Mouse (Mus musculus) CH12.LX (cell line): ENCODE measurements around the gene Dpp3. TPM values are rescaled to one million over a fixed set of nuclear protein-coding genes. Genes with fewer than 3 reads are reported as not detected.

Experiments
- DNase-seq: peaks from one replicate; pipeline ENCODE4 v3.0.0-alpha.2; 2013; ENCODE audit errors: extremely low read depth
- H3K27ac ChIP-seq: 2 replicates; pipeline ENCODE4 v1.5.1; 2012; ENCODE audit warnings: low read depth, mild to moderate bottlenecking, control low read depth, moderate library complexity; ENCODE audit not compliant: insufficient read depth
- H3K27me3 ChIP-seq: replicated peaks from 2 replicates; pipeline ENCODE3; 2012; ENCODE audit warnings: inconsistent platforms
- H3K36me3 ChIP-seq, 2 experiments: replicated peaks in 1 of 2; 2 replicates each; pipeline versions ENCODE3 to v1.6.1; 2012; ENCODE audit warnings: inconsistent platforms in 1 of 2, low read length in 1 of 2, mild to moderate bottlenecking in 1 of 2, mixed read lengths in 1 of 2, moderate library complexity in 1 of 2; ENCODE audit not compliant: control insufficient read depth in 1 of 2, insufficient read depth in 1 of 2
- H3K4me1 ChIP-seq, 2 experiments: 2 replicates each; pipeline ENCODE4 v1.6.1; 2012; ENCODE audit warnings: inconsistent platforms in 1 of 2, moderate library complexity in 1 of 2; ENCODE audit not compliant: insufficient read depth in 2 of 2, control insufficient read depth in 1 of 2
- H3K4me2 ChIP-seq: 2 replicates; pipeline ENCODE4 v1.6.1; 2012; ENCODE audit warnings: low read depth, mild to moderate bottlenecking, control low read depth; ENCODE audit not compliant: poor library complexity, insufficient read depth, severe bottlenecking
- H3K4me3 ChIP-seq, 3 experiments: fragments of 150-350 bp in 1 of 3; sonication (generic) in 1 of 3; replicated peaks in 1 of 3; 2 replicates each; pipeline versions ENCODE3 to v1.5.1; 2011 to 2012; ENCODE audit warnings: low read depth in 2 of 3, low read length in 2 of 3, mild to moderate bottlenecking in 2 of 3, moderate library complexity in 2 of 3, control low read depth in 1 of 3, improper control_type of control experiment in 1 of 3, inconsistent platforms in 1 of 3, mixed read lengths in 1 of 3; ENCODE audit not compliant: poor library complexity in 1 of 3
- H3K79me2 ChIP-seq: replicated peaks from 2 replicates; pipeline ENCODE4 v1.6.1; 2012; ENCODE audit warnings: mild to moderate bottlenecking, moderate library complexity; ENCODE audit not compliant: control insufficient read depth, poor library complexity, insufficient read depth, severe bottlenecking; ENCODE audit errors: extremely low read depth
- H3K9ac ChIP-seq: 2 replicates; pipeline ENCODE4 v1.6.1; 2012; ENCODE audit warnings: low read depth, mild to moderate bottlenecking, control low read depth, moderate library complexity; ENCODE audit not compliant: insufficient read depth
- H3K9me3 ChIP-seq: replicated peaks from 2 replicates; pipeline ENCODE3; 2012; ENCODE audit warnings: low read length, inconsistent platforms, mixed read lengths
- BHLHE40 ChIP-seq: IDR thresholded peaks from 2 replicates; pipeline ENCODE4 v1.6.1; 2011; ENCODE audit warnings: mild to moderate bottlenecking, low read depth, low read length, improper control_type of control experiment
- CHD2 ChIP-seq: IDR thresholded peaks from 2 replicates; pipeline ENCODE4 v1.6.1; 2011; ENCODE audit warnings: low read length, improper control_type of control experiment
- CTCF ChIP-seq, 2 experiments: IDR thresholded peaks in 1 of 2; conservative IDR thresholded peaks in 1 of 2; 2 replicates each; pipeline ENCODE4 v1.5.1; 2011 to 2012; ENCODE audit warnings: low read depth in 2 of 2, low read length in 2 of 2, improper control_type of control experiment in 1 of 2, inconsistent platforms in 1 of 2, mild to moderate bottlenecking in 1 of 2, moderate library complexity in 1 of 2
- E2F4 ChIP-seq: IDR thresholded peaks from 2 replicates; pipeline ENCODE4 v1.6.1; 2011; ENCODE audit warnings: low read depth, low read length, improper control_type of control experiment; ENCODE audit not compliant: insufficient replicate concordance
- EP300 ChIP-seq: IDR thresholded peaks from 2 replicates; pipeline ENCODE4 v1.6.1; 2011; ENCODE audit warnings: low read length, improper control_type of control experiment
- ETS1 ChIP-seq: conservative IDR thresholded peaks from 2 replicates; pipeline ENCODE4 v1.6.1; 2012; ENCODE audit warnings: low read depth, mild to moderate bottlenecking, inconsistent platforms, low read length, improper control_type of control experiment, moderate library complexity
- GABPA ChIP-seq: IDR thresholded peaks from 2 replicates; pipeline ENCODE4 v1.6.1; 2012; ENCODE audit warnings: low read depth, low read length, improper control_type of control experiment, inconsistent platforms; ENCODE audit not compliant: insufficient replicate concordance
- HCFC1 ChIP-seq: IDR thresholded peaks from 2 replicates; pipeline ENCODE4 v1.6.1; 2012; ENCODE audit warnings: low read depth, mild to moderate bottlenecking, inconsistent platforms, low read length, improper control_type of control experiment
- IRF4 ChIP-seq: IDR thresholded peaks from 2 replicates; pipeline ENCODE4 v1.6.1; 2014; ENCODE audit warnings: low read depth, mild to moderate bottlenecking, inconsistent platforms, low read length, improper control_type of control experiment
- JUN ChIP-seq: IDR thresholded peaks from 2 replicates; pipeline ENCODE4 v1.6.1; 2011; ENCODE audit warnings: low read depth, mild to moderate bottlenecking, low read length, improper control_type of control experiment, moderate library complexity; ENCODE audit not compliant: insufficient read depth
- JUND ChIP-seq: conservative IDR thresholded peaks from 2 replicates; pipeline ENCODE4 v1.6.1; 2011; ENCODE audit warnings: low read depth, low read length, improper control_type of control experiment
- KAT2A ChIP-seq: IDR thresholded peaks from 2 replicates; pipeline ENCODE4 v1.6.1; 2012; ENCODE audit warnings: low read length, improper control_type of control experiment, inconsistent platforms; ENCODE audit not compliant: insufficient replicate concordance
- MAX ChIP-seq: IDR thresholded peaks from 2 replicates; pipeline ENCODE4 v1.6.1; 2011; ENCODE audit warnings: low read length, improper control_type of control experiment
- MAZ ChIP-seq: IDR thresholded peaks from 2 replicates; pipeline ENCODE4 v1.6.1; 2012; ENCODE audit warnings: low read depth, mild to moderate bottlenecking, inconsistent platforms, low read length, improper control_type of control experiment, moderate library complexity
- MEF2A ChIP-seq: IDR thresholded peaks from 2 replicates; pipeline ENCODE4 v1.6.1; 2014; ENCODE audit warnings: low read depth, mild to moderate bottlenecking, inconsistent platforms, low read length, improper control_type of control experiment, borderline replicate concordance
- MXI1 ChIP-seq: IDR thresholded peaks from 2 replicates; pipeline ENCODE4 v1.6.1; 2011; ENCODE audit warnings: mild to moderate bottlenecking, low read depth, low read length, improper control_type of control experiment
- MYC ChIP-seq: IDR thresholded peaks from 2 replicates; pipeline ENCODE4 v1.6.1; 2011; ENCODE audit warnings: low read depth, mild to moderate bottlenecking, improper control_type of control experiment, low read length
- NELFE ChIP-seq: IDR thresholded peaks from 2 replicates; pipeline ENCODE4 v1.6.1; 2011; ENCODE audit warnings: low read depth, low read length, improper control_type of control experiment
- NRF1 ChIP-seq: IDR thresholded peaks from 2 replicates; pipeline ENCODE4 v1.6.1; 2014; ENCODE audit warnings: low read depth, mild to moderate bottlenecking, inconsistent platforms, low read length, improper control_type of control experiment, moderate library complexity
- PAX5 ChIP-seq: IDR thresholded peaks from 2 replicates; pipeline ENCODE4 v1.6.1; 2012; ENCODE audit warnings: low read length, inconsistent platforms, mixed read lengths
- POLR2A ChIP-seq: IDR thresholded peaks from 2 replicates; pipeline ENCODE4 v1.6.1; 2011; ENCODE audit warnings: low read depth, mild to moderate bottlenecking, improper control_type of control experiment, low read length
- POLR2AphosphoS2 ChIP-seq: IDR thresholded peaks from 2 replicates; pipeline ENCODE4 v1.6.1; 2011; ENCODE audit warnings: low read depth, low read length, improper control_type of control experiment
- RAD21 ChIP-seq: IDR thresholded peaks from 2 replicates; pipeline ENCODE4 v1.6.1; 2011; ENCODE audit warnings: low read depth, mild to moderate bottlenecking, low read length, improper control_type of control experiment, moderate library complexity
- RCOR1 ChIP-seq: conservative IDR thresholded peaks from 2 replicates; pipeline ENCODE4 v1.6.1; 2012; ENCODE audit warnings: low read depth, mild to moderate bottlenecking, inconsistent platforms, low read length, improper control_type of control experiment
- SIN3A ChIP-seq: IDR thresholded peaks from 2 replicates; pipeline ENCODE4 v1.6.1; 2012; ENCODE audit warnings: low read length, improper control_type of control experiment, inconsistent platforms
- SMC3 ChIP-seq: IDR thresholded peaks from 2 replicates; pipeline ENCODE4 v1.6.1; 2011; ENCODE audit warnings: low read depth, low read length, improper control_type of control experiment
- TBP ChIP-seq: conservative IDR thresholded peaks from 2 replicates; pipeline ENCODE4 v1.6.1; 2011; ENCODE audit warnings: low read depth, low read length, improper control_type of control experiment
- TCF12 ChIP-seq: IDR thresholded peaks from 2 replicates; pipeline ENCODE4 v1.6.1; 2014; ENCODE audit warnings: low read depth, mild to moderate bottlenecking, inconsistent platforms, low read length, improper control_type of control experiment
- UBTF ChIP-seq: IDR thresholded peaks from 2 replicates; pipeline ENCODE4 v1.6.1; 2012; ENCODE audit warnings: low read depth, mild to moderate bottlenecking, inconsistent platforms, low read length, improper control_type of control experiment, moderate library complexity
- USF1 ChIP-seq: IDR thresholded peaks from 2 replicates; pipeline ENCODE4 v1.6.1; 2014; ENCODE audit warnings: low read depth, mild to moderate bottlenecking, inconsistent platforms, low read length, improper control_type of control experiment
- USF2 ChIP-seq: conservative IDR thresholded peaks from 2 replicates; pipeline ENCODE4 v1.6.1; 2011; ENCODE audit warnings: low read depth, low read length, improper control_type of control experiment
- ZC3H11A ChIP-seq: IDR thresholded peaks from 2 replicates; pipeline ENCODE4 v1.6.1; 2012; ENCODE audit warnings: low read depth, mild to moderate bottlenecking, inconsistent platforms, low read length, improper control_type of control experiment
- ZKSCAN1 ChIP-seq: IDR thresholded peaks from 2 replicates; pipeline ENCODE4 v1.6.1; 2012; ENCODE audit warnings: low read depth, inconsistent platforms, low read length, improper control_type of control experiment, borderline replicate concordance
- ZMIZ1 ChIP-seq: IDR thresholded peaks from 2 replicates; pipeline ENCODE4 v1.6.1; 2012; ENCODE audit warnings: low read depth, mild to moderate bottlenecking, inconsistent platforms, low read length, improper control_type of control experiment
- ZNF384 ChIP-seq: IDR thresholded peaks from 2 replicates; pipeline ENCODE4 v1.6.1; 2012; ENCODE audit warnings: low read depth, low read length, improper control_type of control experiment, inconsistent platforms
- dilution Hi-C: fragments of 300-500 bp; cut with MboI; formaldehyde crosslinking; loops from 2 replicates; pipeline ENCODE4 v1.14.3; 2020; ENCODE audit warnings: low sequenced_read_pairs; ENCODE audit not compliant: extremely low pct_unique_long_range_greater_than_20kb, extremely low pct_ligation_motif_present
- in situ Hi-C: fragments of 300-500 bp; cut with MboI; formaldehyde crosslinking; loops from 3 replicates; pipeline ENCODE4 v1.14.3; 2019; ENCODE audit warnings: low sequenced_read_pairs, low pct_ligation_motif_present, low pct_unique_long_range_greater_than_20kb, mixed read lengths
- polyA plus RNA-seq: library from polyadenylated mRNA; unstranded; fragments of >175 nt; gene quantifications from 2 replicates; pipeline ENCODE4 v1.2.1, GENCODE M21; 2012; ENCODE audit warnings: low read depth; ENCODE audit not compliant: insufficient read length
- total RNA-seq, 2 experiments: library from RNA; depleted of rRNA; stranded (reverse); fragments of 300-350 nt in 1 of 2; fragments of >200 nt in 1 of 2; gene quantifications; 2 replicates each; pipeline ENCODE4 v1.2.3; 2012 to 2014

Dpp3 gene
- total and polyA plus RNA-seq, 3 experiments: 79.6 to 100.0 (median 89.7) TPM

DNA sequence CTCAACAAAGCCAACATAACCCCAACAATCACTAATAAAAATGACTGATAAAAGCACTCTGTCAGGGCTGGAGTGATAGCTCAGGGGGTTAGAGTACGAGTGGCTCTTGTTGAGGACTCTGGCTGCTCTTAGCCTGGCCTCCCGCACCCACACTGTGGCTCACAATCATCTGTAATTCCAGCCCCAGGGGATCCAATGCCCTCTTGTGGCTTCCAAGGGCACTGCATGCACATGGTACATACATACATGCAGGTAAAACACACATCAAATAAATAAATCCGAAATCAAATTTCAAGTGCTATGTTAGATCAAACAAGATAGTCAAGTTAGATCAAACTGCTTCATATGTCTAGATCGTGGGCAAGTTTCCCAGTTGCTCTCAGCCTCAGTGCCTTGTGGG lies 20.0 kb downstream of the Dpp3 start (continued):
- TF ChIP-seq SIN3A (no peak), EP300 (no peak), SMC3 (peak; percentile 58), MXI1 (no peak), KAT2A (no peak), MYC (no peak)

DNA sequence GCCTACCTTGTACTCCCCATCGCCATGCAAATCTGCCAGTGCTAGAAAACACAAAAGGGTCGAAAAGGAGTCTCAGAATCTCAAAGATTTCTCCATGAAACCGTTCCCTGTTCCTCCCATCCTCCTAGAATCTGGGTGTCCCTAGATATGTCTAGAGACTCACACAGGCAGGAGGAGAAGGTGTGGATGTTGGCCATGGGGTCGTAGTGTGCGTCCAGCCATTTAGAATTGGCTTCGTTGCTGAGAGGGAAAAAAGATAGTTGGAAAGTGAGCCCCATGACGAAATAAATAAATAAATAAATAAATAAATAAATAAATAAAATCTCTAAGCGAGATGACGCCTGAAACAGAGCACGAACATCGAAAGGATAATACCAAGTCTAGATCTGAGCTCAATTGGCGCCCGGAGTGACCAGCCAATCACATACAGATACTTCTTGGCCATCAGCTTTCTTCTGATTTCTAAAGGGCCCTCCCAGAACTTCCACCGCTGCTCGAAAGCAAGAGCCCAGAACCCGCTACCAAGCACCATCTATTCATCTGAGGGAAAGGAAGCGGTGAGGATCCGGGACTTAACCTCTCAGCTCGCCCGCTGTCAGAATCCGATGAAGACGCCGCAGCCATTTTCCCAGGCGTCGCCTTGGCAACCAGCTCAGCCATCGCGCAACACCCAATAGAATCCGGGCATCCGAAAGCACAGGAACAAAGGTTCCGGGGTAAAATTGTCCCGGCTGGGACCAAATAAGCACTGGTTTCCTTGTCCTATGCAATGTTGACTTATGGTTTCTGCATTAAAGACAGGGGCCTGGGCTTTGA lies 21.9 kb downstream of the Dpp3 start, which contains the start of gene Bbs1:
Gene Bbs1 (minus strand): TSS at position 650 of the 816 bp plus-strand sequence.
- Histone ChIP-seq H3K27me3 (no peaks in the 10 kb centered on the region), H3K9me3 (no peaks in the 10 kb centered on the region), H3K4me3 (peak within 1 kb of the TSS; percentile 47 to 74 (median 65)), H3K36me3 (peaks cover 32 to 61% of the 10 kb centered on the region in 2 experiments), H3K4me2 (peak within 1 kb of the TSS; percentile 54; the same call in 1 of the 2 replicates), H3K9ac (peak within 1 kb of the TSS; percentile 31; the same call in 1 of the 2 replicates), H3K27ac (no peak within 1 kb of the TSS), H3K79me2 (no peaks in the 10 kb centered on the region), H3K4me1 (peaks cover 0 to 6% of the 10 kb centered on the region in 2 experiments; a peak in 2 of 4 replicates)
- dilution Hi-C loops: no loop called here
- DNase-seq: peak; percentile 76
- in situ Hi-C loops: no loop called here
- TF ChIP-seq BHLHE40: no peak
- no peak for TF ChIP-seq JUN
- no peak for TF ChIP-seq RCOR1
- 0 out of 2 replicates have a peak, but pooled peaks have one; percentile 23 for TF ChIP-seq NELFE
- no peak for TF ChIP-seq KAT2A
- no peak for TF ChIP-seq UBTF
- no peak for TF ChIP-seq ZKSCAN1
- no peak for TF ChIP-seq JUND
- peak; percentile 57; the same call in 1 of the 2 replicates for TF ChIP-seq TCF12
- peak; percentile 90 for TF ChIP-seq MXI1
- no peak for TF ChIP-seq ETS1
- TF ChIP-seq ZMIZ1: no peak
- TF ChIP-seq RAD21: no peak
- no peak for TF ChIP-seq IRF4
- TF ChIP-seq E2F4: no peak
- TF ChIP-seq HCFC1: peak; percentile 83
- no peak for TF ChIP-seq MYC
- no peak for TF ChIP-seq GABPA
- no peak for TF ChIP-seq USF2
- no peak for TF ChIP-seq ZNF384
- TF ChIP-seq SMC3: no peak
- TF ChIP-seq MEF2A: no peak
- no peak for TF ChIP-seq ZC3H11A
- no peak for TF ChIP-seq MAX
- no peak for TF ChIP-seq CHD2
- TF ChIP-seq POLR2A: peak; percentile 62
- no peak for TF ChIP-seq MAZ
- TF ChIP-seq SIN3A: peak; percentile 90
- TF ChIP-seq NRF1: peak; percentile 46; the same call in 1 of the 2 replicates
- no peak for TF ChIP-seq CTCF (conservative IDR thresholded peaks at IDR 0.05 in 1 of 2, IDR thresholded peaks at IDR 0.05 in 1 of 2; ENCODE audit: low read depth in 2 of 2, low read length in 2 of 2)
- TF ChIP-seq POLR2AphosphoS2: peak; percentile 90
- TF ChIP-seq PAX5: no peak
- no peak for TF ChIP-seq USF1
- peak; percentile 71; the same call in 1 of the 2 replicates for TF ChIP-seq TBP
